Mouse (Mus musculus): ENCODE results near the gene Ccr7. TPM values are rescaled to one million over a fixed set of nuclear protein-coding genes. Genes with fewer than 3 reads are reported as not detected.
A peak's percentile ranks its signal among the peaks of the same experiment; 100 is the strongest.

Gene Ccr7
- polyA plus RNA-seq, 1 experiment from 2014 or later: 0.30 TPM

- no peaks in the 10 kb centered on the region for H3K36me3 ChIP-seq (replicated peaks)
- no peaks in the 10 kb centered on the region for H3K9me3 ChIP-seq
- WGBS: 71% methylated on average over 7 of the region's 7 CpGs
- no peak for DNase-seq (ENCODE audit: extremely low spot score, low spot score)
- H3K4me3 ChIP-seq: no peak overlapping the region
- peaks cover 7% of the 10 kb centered on the region; the same call in 1 of the 2 replicates for H3K27me3 ChIP-seq (ENCODE audit: poor library complexity, severe bottlenecking)
- H3K27ac ChIP-seq: 0 out of 2 replicates have a peak overlapping the region, but pooled peaks have one; percentile 18
- peaks cover 36% of the 10 kb centered on the region for H3K4me1 ChIP-seq
Measured at GRCm38 (mm10) chr11:99150889-99151288, 4.0 kb downstream of the Ccr7 start.

GRCm38 (mm10) chr11:99149898-99150757 lies 4.7 kb downstream of the Ccr7 start:
- peaks cover 36% of the 10 kb centered on the region for H3K4me1 ChIP-seq
- peak; percentile 85 for DNase-seq (ENCODE audit: extremely low spot score, low spot score)
- H3K36me3 ChIP-seq (replicated peaks): no peaks in the 10 kb centered on the region
- peaks cover 7% of the 10 kb centered on the region; the same call in 1 of the 2 replicates for H3K27me3 ChIP-seq (ENCODE audit: poor library complexity, severe bottlenecking)
- 57% methylated on average over 19 of the region's 19 CpGs for WGBS
- H3K9me3 ChIP-seq: no peaks in the 10 kb centered on the region
- peak overlapping the region; percentile 84 for H3K27ac ChIP-seq
- H3K4me3 ChIP-seq: no peak overlapping the region

GRCm38 (mm10) chr11:99148896-99149703 lies 5.8 kb downstream of the Ccr7 start:
- no peak for DNase-seq (ENCODE audit: extremely low spot score, low spot score)
- H3K36me3 ChIP-seq (replicated peaks): no peaks in the 10 kb centered on the region
- no peaks in the 10 kb centered on the region for H3K9me3 ChIP-seq
- peak overlapping the region; percentile 84 for H3K27ac ChIP-seq
- peak overlapping the region; percentile 18 for H3K4me3 ChIP-seq
- 28% methylated on average over 16 of the region's 16 CpGs for WGBS
- peaks cover 43% of the 10 kb centered on the region for H3K4me1 ChIP-seq
- peaks cover 7% of the 10 kb centered on the region; the same call in 1 of the 2 replicates for H3K27me3 ChIP-seq (ENCODE audit: poor library complexity, severe bottlenecking)

GRCm38 (mm10) chr11:99148400-99148799 lies 6.5 kb downstream of the Ccr7 start:
- peak overlapping the region; percentile 84 for H3K27ac ChIP-seq
- DNase-seq (ENCODE audit: extremely low spot score, low spot score): no peak
- H3K4me3 ChIP-seq: peak overlapping the region; percentile 18; the same call in 1 of the 2 replicates
- 74% methylated on average over 8 of the region's 8 CpGs for WGBS
- peaks cover 50% of the 10 kb centered on the region for H3K4me1 ChIP-seq
- no peaks in the 10 kb centered on the region for H3K9me3 ChIP-seq
- peaks cover 7% of the 10 kb centered on the region; the same call in 1 of the 2 replicates for H3K27me3 ChIP-seq (ENCODE audit: poor library complexity, severe bottlenecking)
- H3K36me3 ChIP-seq (replicated peaks): no peaks in the 10 kb centered on the region

- DNase-seq (ENCODE audit: extremely low spot score, low spot score): no peak
- WGBS: 46% methylated on average over 4 of the region's 4 CpGs
- peaks cover 55% of the 10 kb centered on the region for H3K4me1 ChIP-seq
Measured at GRCm38 (mm10) chr11:99147920-99148289, 7.0 kb downstream of the Ccr7 start.

GRCm38 (mm10) chr11:99147041-99147919 lies 7.6 kb downstream of the Ccr7 start:
- DNase-seq (ENCODE audit: extremely low spot score, low spot score): no peak
- Histone ChIP-seq H3K27ac (peak overlapping the region; percentile 84), H3K4me3 (0 out of 2 replicates have a peak overlapping the region, but pooled peaks have one; percentile 14), H3K36me3 (replicated peaks) (no peaks in the 10 kb centered on the region), H3K27me3 (ENCODE audit: poor library complexity, severe bottlenecking) (peaks cover 7% of the 10 kb centered on the region; the same call in 1 of the 2 replicates), H3K9me3 (no peaks in the 10 kb centered on the region), H3K4me1 (peaks cover 61% of the 10 kb centered on the region)
- whole genome bisulfite sequencing: 65% methylated on average over 17 of the region's 17 CpGs

More at GRCm38 (mm10) chr11:99147920-99148289, 7.0 kb downstream of the Ccr7 start:
- Histone ChIP-seq H3K27me3 (ENCODE audit: poor library complexity, severe bottlenecking) (peaks cover 7% of the 10 kb centered on the region; the same call in 1 of the 2 replicates), H3K27ac (peak overlapping the region; percentile 84), H3K36me3 (replicated peaks) (no peaks in the 10 kb centered on the region), H3K4me3 (0 out of 2 replicates have a peak overlapping the region, but pooled peaks have one; percentile 14), H3K9me3 (no peaks in the 10 kb centered on the region)

GRCm38 (mm10) chr11:99146558-99146957 lies 8.3 kb downstream of the Ccr7 start:
- Histone ChIP-seq H3K4me1 (peaks cover 69% of the 10 kb centered on the region), H3K36me3 (replicated peaks) (no peaks in the 10 kb centered on the region), H3K9me3 (no peaks in the 10 kb centered on the region), H3K27ac (peak overlapping the region; percentile 84), H3K27me3 (ENCODE audit: poor library complexity, severe bottlenecking) (peaks cover 7% of the 10 kb centered on the region; the same call in 1 of the 2 replicates), H3K4me3 (no peak overlapping the region)
- DNase-seq (ENCODE audit: extremely low spot score, low spot score): no peak
- 90% methylated on average over 6 of the region's 6 CpGs for WGBS

GRCm38 (mm10) chr11:99145765-99146164 lies 9.1 kb downstream of the Ccr7 start:
- no peak for DNase-seq (ENCODE audit: extremely low spot score, low spot score)
- WGBS: 94% methylated on average over 16 of the region's 16 CpGs
- H3K4me1 ChIP-seq: peaks cover 70% of the 10 kb centered on the region

GRCm38 (mm10) chr11:99144940-99145339 lies 9.9 kb downstream of the Ccr7 start:
- 94% methylated on average over 23 of the region's 23 CpGs for WGBS
- Histone ChIP-seq H3K4me3 (no peak overlapping the region), H3K27me3 (ENCODE audit: poor library complexity, severe bottlenecking) (no peaks in the 10 kb centered on the region), H3K9me3 (no peaks in the 10 kb centered on the region), H3K36me3 (replicated peaks) (no peaks in the 10 kb centered on the region), H3K27ac (peak overlapping the region; percentile 48; the same call in 1 of the 2 replicates), H3K4me1 (peaks cover 67% of the 10 kb centered on the region)
- no peak for DNase-seq (ENCODE audit: extremely low spot score, low spot score)

More at GRCm38 (mm10) chr11:99145765-99146164, 9.1 kb downstream of the Ccr7 start:
- H3K9me3 ChIP-seq: no peaks in the 10 kb centered on the region
- no peak overlapping the region for H3K4me3 ChIP-seq
- H3K36me3 ChIP-seq (replicated peaks): no peaks in the 10 kb centered on the region
- H3K27ac ChIP-seq: 0 out of 2 replicates have a peak overlapping the region, but pooled peaks have one; percentile 9
- peaks cover 2% of the 10 kb centered on the region; the same call in 1 of the 2 replicates for H3K27me3 ChIP-seq (ENCODE audit: poor library complexity, severe bottlenecking)

- no peaks in the 10 kb centered on the region for H3K27me3 ChIP-seq (ENCODE audit: poor library complexity, severe bottlenecking)
- no peaks in the 10 kb centered on the region for H3K9me3 ChIP-seq
- WGBS: 80% methylated on average over 5 of the region's 5 CpGs
- H3K27ac ChIP-seq: peak overlapping the region; percentile 48; the same call in 1 of the 2 replicates
- no peak overlapping the region for H3K4me3 ChIP-seq
- H3K4me1 ChIP-seq: peaks cover 63% of the 10 kb centered on the region
- no peak for DNase-seq (ENCODE audit: extremely low spot score, low spot score)
- no peaks in the 10 kb centered on the region for H3K36me3 ChIP-seq (replicated peaks)
Measured at GRCm38 (mm10) chr11:99144456-99144855, 10.4 kb downstream of the Ccr7 start.

GRCm38 (mm10) chr11:99143123-99144082 lies 11.5 kb downstream of the Ccr7 start:
- H3K27ac ChIP-seq: peak overlapping the region; percentile 66
- H3K27me3 ChIP-seq (ENCODE audit: poor library complexity, severe bottlenecking): no peaks in the 10 kb centered on the region
- no peak for DNase-seq (ENCODE audit: extremely low spot score, low spot score)
- WGBS: 72% methylated on average over 16 of the region's 16 CpGs
- H3K4me1 ChIP-seq: peaks cover 52% of the 10 kb centered on the region
- H3K9me3 ChIP-seq: no peaks in the 10 kb centered on the region
- H3K4me3 ChIP-seq: no peak overlapping the region
- no peaks in the 10 kb centered on the region for H3K36me3 ChIP-seq (replicated peaks)
